ENCODE assay signal across 8 mouse cellular contexts in genomic region chr13:13529115-13529542, GRCm38 (mm10).
A peak's percentile ranks its signal among the peaks of the same experiment; 100 is the strongest.
DNase-seq lines count a peak whose midpoint lies in the region; ATAC-seq and TF ChIP-seq lines count a peak whose summit lies in the region.
"Had no signal": no experiment of that assay in that cellular context is flagged by ENCODE, and none has a peak within 500 bp of the region (broad histone marks: within the 10 kb centered on the region; RNA-seq: fewer than 3 reads in every experiment).

No protein-coding gene starts in this region.

- TF ChIP-seq POLR2A in CH12.LX (IDR thresholded peaks at IDR 0.05; ENCODE audit: low read depth, low read length), result no peak
- TF ChIP-seq POLR2A in small intestine, adult 2 months (IDR thresholded peaks at IDR 0.05; ENCODE audit: low read depth, low read length), result no peak

- DNase-seq in CH12.LX (ENCODE audit: extremely low read depth), result no peak
- peak; percentile 45 to 47 for DNase-seq in adrenal gland, postnatal 36 days
- DNase-seq in liver, embryonic 11.5 days (ENCODE audit: low spot score), result no peak
- no peak for DNase-seq in right cerebral cortex, postnatal 10 days (ENCODE audit: low spot score in 2 of 2)

- no peaks in the 10 kb centered on the region for H3K9me3 ChIP-seq in CH12.LX (replicated peaks; ENCODE audit: low read length)
- H3K9me3 ChIP-seq in liver, embryonic 11.5 days (ENCODE audit: control insufficient read depth, low read length), result no peaks in the 10 kb centered on the region
- no peaks in the 10 kb centered on the region for H3K9me3 ChIP-seq in forebrain, embryonic 12.5 days
- H3K9me3 ChIP-seq in kidney, embryonic 16.5 days (ENCODE audit: low read length), result no peaks in the 10 kb centered on the region
- H3K9me3 ChIP-seq: intestine, embryonic 15.5 days had no signal

- peaks cover 32 to 63% of the 10 kb centered on the region in 2 experiments for H3K4me1 ChIP-seq in CH12.LX (ENCODE audit: control insufficient read depth in 1 of 2, insufficient read depth in 2 of 2)
- H3K4me1 ChIP-seq in liver, embryonic 11.5 days (replicated peaks; ENCODE audit: control insufficient read depth, insufficient read depth, low read length), result no peaks in the 10 kb centered on the region
- peaks cover 1% of the 10 kb centered on the region for H3K4me1 ChIP-seq in small intestine, adult 2 months (ENCODE audit: control insufficient read depth, insufficient read depth, insufficient read length, low read length)
- H3K4me1 ChIP-seq in forebrain, embryonic 12.5 days, result no peaks in the 10 kb centered on the region
- H3K4me1 ChIP-seq in kidney, embryonic 16.5 days (ENCODE audit: insufficient read depth, low read length), result peaks cover 9% of the 10 kb centered on the region; the same call in 1 of the 2 replicates
- H3K4me1 ChIP-seq: intestine, embryonic 15.5 days had no signal

- no peaks in the 10 kb centered on the region for H3K27me3 ChIP-seq in CH12.LX (replicated peaks)
- no peaks in the 10 kb centered on the region for H3K27me3 ChIP-seq in liver, embryonic 11.5 days (replicated peaks; ENCODE audit: control insufficient read depth, insufficient read depth, low read length)
- H3K27me3 ChIP-seq in small intestine, adult 2 months (ENCODE audit: control insufficient read depth, insufficient read depth, low read length), result no peaks in the 10 kb centered on the region
- H3K27me3 ChIP-seq in forebrain, embryonic 12.5 days, result no peaks in the 10 kb centered on the region
- H3K27me3 ChIP-seq in kidney, embryonic 16.5 days (ENCODE audit: insufficient read depth, low read length), result no peaks in the 10 kb centered on the region
- H3K27me3 ChIP-seq: intestine, embryonic 15.5 days had no signal

- H3K4me2 ChIP-seq in CH12.LX (ENCODE audit: insufficient read depth, low read depth, poor library complexity, severe bottlenecking), result peak overlapping the region; percentile 16; the same call in 1 of the 2 replicates
- H3K4me2 ChIP-seq in liver, embryonic 11.5 days, result no peak overlapping the region
- H3K4me2 ChIP-seq in forebrain, embryonic 12.5 days, result no peak overlapping the region
- H3K4me2 ChIP-seq in kidney, embryonic 16.5 days (replicated peaks; ENCODE audit: low read depth, low read length), result no peak overlapping the region
- H3K4me2 ChIP-seq: intestine, embryonic 15.5 days had no signal

- in situ Hi-C loops in CH12.LX (cut with MboI; ENCODE audit: low pct_ligation_motif_present, low pct_unique_long_range_greater_than_20kb, low sequenced_read_pairs), result no loop called here

- ATAC-seq in liver, embryonic 11.5 days (replicated peaks; ENCODE audit: low FRiP score), result peak; percentile 45; the same call in 1 of the 2 replicates
- no peak for ATAC-seq in forebrain, embryonic 12.5 days (ENCODE audit: low FRiP score)
- no peak for ATAC-seq in kidney, embryonic 16.5 days (ENCODE audit: low FRiP score, low TSS enrichment)
- ATAC-seq: intestine, embryonic 15.5 days had no signal

- no peak overlapping the region for H3K27ac ChIP-seq in CH12.LX (ENCODE audit: insufficient read depth, low read depth)
- no peak overlapping the region for H3K27ac ChIP-seq in liver, embryonic 11.5 days (ENCODE audit: low read depth, low read length)
- H3K27ac ChIP-seq in small intestine, adult 2 months (ENCODE audit: insufficient read depth, low read depth, low read length), result 0 out of 2 replicates have a peak overlapping the region, but pooled peaks have one; percentile 12
- no peak overlapping the region for H3K27ac ChIP-seq in forebrain, embryonic 12.5 days
- no peak overlapping the region for H3K27ac ChIP-seq in kidney, embryonic 16.5 days (ENCODE audit: low read length)
- H3K27ac ChIP-seq: intestine, embryonic 15.5 days had no signal

- no peak overlapping the region for H3K4me3 ChIP-seq in CH12.LX (replicated peaks in 1 of 3; ENCODE audit: low read depth in 2 of 3, low read length in 2 of 3, poor library complexity in 1 of 3)
- no peak overlapping the region for H3K4me3 ChIP-seq in liver, embryonic 11.5 days (ENCODE audit: low read depth, low read length)
- H3K4me3 ChIP-seq in small intestine, adult 2 months (ENCODE audit: low read depth, low read length), result no peak overlapping the region
- H3K4me3 ChIP-seq in forebrain, embryonic 12.5 days (replicated peaks), result no peak overlapping the region
- H3K4me3 ChIP-seq in kidney, embryonic 16.5 days (ENCODE audit: low read length), result no peak overlapping the region
- H3K4me3 ChIP-seq: intestine, embryonic 15.5 days had no signal

- no peaks in the 10 kb centered on the region for H3K36me3 ChIP-seq in CH12.LX (replicated peaks in 1 of 2; ENCODE audit: control insufficient read depth in 1 of 2, insufficient read depth in 1 of 2, low read length in 1 of 2)
- H3K36me3 ChIP-seq in liver, embryonic 11.5 days (ENCODE audit: control insufficient read depth, insufficient read depth, low read length), result no peaks in the 10 kb centered on the region
- no peaks in the 10 kb centered on the region for H3K36me3 ChIP-seq in small intestine, adult 2 months (ENCODE audit: control insufficient read depth, insufficient read depth, low read length)
- H3K36me3 ChIP-seq in forebrain, embryonic 12.5 days (replicated peaks), result no peaks in the 10 kb centered on the region
- H3K36me3 ChIP-seq in kidney, embryonic 16.5 days (ENCODE audit: insufficient read depth, low read length), result no peaks in the 10 kb centered on the region
- H3K36me3 ChIP-seq: intestine, embryonic 15.5 days had no signal

- TF ChIP-seq EP300 in CH12.LX (IDR thresholded peaks at IDR 0.05; ENCODE audit: low read length), result no peak

- dilution Hi-C loops in CH12.LX (cut with MboI; ENCODE audit: extremely low pct_ligation_motif_present, extremely low pct_unique_long_range_greater_than_20kb, low sequenced_read_pairs), result no loop called here

- WGBS in liver, embryonic 11.5 days, result 36% methylated on average over 11 of the region's 11 CpGs
- WGBS in small intestine, adult 2 months, result 64% methylated on average over 11 of the region's 11 CpGs
- WGBS in forebrain, embryonic 12.5 days, result 79% methylated on average over 11 of the region's 11 CpGs
- 57% methylated on average over 11 of the region's 11 CpGs for WGBS in kidney, embryonic 16.5 days

- H3K9ac ChIP-seq in CH12.LX (ENCODE audit: insufficient read depth, low read depth), result no peak overlapping the region; the same call in 1 of the 2 replicates
- H3K9ac ChIP-seq in liver, embryonic 11.5 days (ENCODE audit: low read depth, low read length), result no peak overlapping the region
- no peak overlapping the region for H3K9ac ChIP-seq in forebrain, embryonic 12.5 days
- no peak overlapping the region for H3K9ac ChIP-seq in kidney, embryonic 16.5 days (replicated peaks; ENCODE audit: low read length)
- H3K9ac ChIP-seq: intestine, embryonic 15.5 days had no signal

- TF ChIP-seq CTCF in CH12.LX (conservative IDR thresholded peaks at IDR 0.05 in 1 of 2, IDR thresholded peaks at IDR 0.05 in 1 of 2; ENCODE audit: low read depth in 2 of 2, low read length in 2 of 2), result no peak
- no peak for TF ChIP-seq CTCF in small intestine, adult 2 months (IDR thresholded peaks at IDR 0.05; ENCODE audit: extremely low read depth, insufficient read length, insufficient replicate concordance, low read depth, low read length)

- TF ChIP-seq RAD21 in CH12.LX (IDR thresholded peaks at IDR 0.05; ENCODE audit: low read depth, low read length), result no peak

- no peaks in the 10 kb centered on the region for H3K79me2 ChIP-seq in CH12.LX (replicated peaks; ENCODE audit: control insufficient read depth, extremely low read depth, insufficient read depth, poor library complexity, severe bottlenecking)

TF ChIP-seq in CH12.LX, 34 proteins besides CTCF, POLR2A, EP300 and RAD21:
- TF ChIP-seq MAFK (IDR thresholded peaks at IDR 0.05; ENCODE audit: insufficient replicate concordance, low read length) (no peak), MYC (IDR thresholded peaks at IDR 0.05; ENCODE audit: low read depth, low read length) (0 out of 2 replicates have a peak, but pooled peaks have one; percentile 31), SIN3A (IDR thresholded peaks at IDR 0.05; ENCODE audit: low read length) (peak; percentile 34; the same call in 1 of the 2 replicates), BHLHE40 (IDR thresholded peaks at IDR 0.05; ENCODE audit: low read depth, low read length) (peak; percentile 48), ETS1 (conservative IDR thresholded peaks at IDR 0.05; ENCODE audit: low read depth, low read length) (0 out of 2 replicates have a peak, but pooled peaks have one; percentile 9)

Comparison
In these comparisons a context has a peak if more than half of its experiments do, and no peak if none do; other contexts are left out.
1. DNase-seq: peak in adrenal gland, postnatal 36 days (2 of 2); none in CH12.LX (single experiment), liver, embryonic 11.5 days (single experiment) and right cerebral cortex, postnatal 10 days (0 of 2).